Mouse (Mus musculus) brain, embryonic 14.5 days (tissue): Measurements from ENCODE around the gene Col1a1.
"Not testable (repeated sequence)": the region's sequence is repeated elsewhere in the genome, so short reads cannot be mapped to it uniquely, and the experiment has no call there.

Experiments
- CTCF ChIP-seq: fragments of 200-500 bp; IDR thresholded peaks from 2 replicates; pipeline ENCODE4 v1.5.1; 2012; ENCODE audit warnings: inconsistent platforms, mild to moderate bottlenecking, moderate library complexity, borderline replicate concordance; ENCODE audit not compliant: insufficient read depth, insufficient read length; ENCODE audit errors: extremely low read depth
- POLR2A ChIP-seq: fragments of 200-500 bp; IDR thresholded peaks from 2 replicates; pipeline ENCODE4 v1.6.1; 2012; ENCODE audit warnings: mild to moderate bottlenecking, inconsistent platforms, borderline replicate concordance; ENCODE audit not compliant: poor library complexity, insufficient read depth, insufficient read length, severe bottlenecking; ENCODE audit errors: extremely low read depth

- TF ChIP-seq CTCF, POLR2A: not testable (repeated sequence)
Measured at GRCm38 (mm10) chr11:94969709-94970108, 33.7 kb downstream of the Col1a1 start.
